Mouse (Mus musculus) thymus, adult 2 months (tissue): ENCODE results near the gene Ccl27a.

ENCODE experiments used
- CTCF ChIP-seq: fragments of 200-500 bp; IDR thresholded peaks from 2 replicates; pipeline ENCODE4 v1.5.1; 2012; ENCODE audit warnings: mild to moderate bottlenecking, control low read depth, low read length, moderate library complexity, borderline replicate concordance; ENCODE audit not compliant: control insufficient read depth, poor library complexity, insufficient read depth; ENCODE audit errors: extremely low read depth
- POLR2A ChIP-seq: fragments of 200-500 bp; IDR thresholded peaks from 2 replicates; pipeline ENCODE4 v1.6.1; 2012; ENCODE audit warnings: mild to moderate bottlenecking, low read length, control low read depth, moderate library complexity; ENCODE audit not compliant: control insufficient read depth, poor library complexity, insufficient read depth; ENCODE audit errors: extremely low read depth

DNA sequence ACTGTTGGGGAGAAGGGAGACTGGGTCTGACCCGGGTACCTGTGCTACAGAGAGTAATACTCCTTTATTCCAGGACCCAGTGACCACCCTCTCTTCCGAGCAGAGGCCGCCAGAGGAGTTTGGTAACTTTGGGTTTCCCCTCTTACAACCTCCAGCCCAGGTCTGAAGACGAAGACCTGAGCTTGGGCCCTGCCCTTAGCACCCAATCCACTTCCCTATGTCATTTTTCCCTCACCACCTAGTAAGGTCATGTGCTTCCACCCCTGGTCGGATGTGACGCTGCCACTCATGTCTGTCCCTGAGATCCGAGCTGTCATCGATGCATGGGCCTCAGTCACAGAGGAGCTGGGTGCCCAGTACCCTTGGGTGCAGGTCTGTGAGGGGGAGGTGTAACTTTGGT lies 17.6 kb downstream of the Ccl27a start:
- TF ChIP-seq CTCF (no peak), POLR2A (no peak)
